Mouse (Mus musculus): ENCODE data around the gene Trpv4.

- TF ChIP-seq CTCF (conservative IDR thresholded peaks at IDR 0.05; ENCODE audit: insufficient read depth, insufficient read length, low read depth, low read length) (no peak), POLR2A (IDR thresholded peaks at IDR 0.05; ENCODE audit: low read depth, low read length) (no peak)
Measured at GRCm38 (mm10) chr5:114651002-114651401, 7.2 kb downstream of the Trpv4 start.

Data from kidney, adult 2 months (tissue).